ENCODE assay signal across 8 mouse cellular contexts in genomic region chr12:72441839-72442576, GRCm38 (mm10). TPM values are rescaled to one million over a fixed set of nuclear protein-coding genes. Genes with fewer than 3 reads are reported as not detected.
DNase-seq lines count a peak whose midpoint lies in the region; ATAC-seq and TF ChIP-seq lines count a peak whose summit lies in the region.

Lrrc9 (plus strand) TSS chr12:72441866.

- TF ChIP-seq POLR2A in cortical plate, adult 2 months (IDR thresholded peaks at IDR 0.05; ENCODE audit: extremely low read depth, insufficient read depth, low read length): no peak

- H3K4me1 ChIP-seq in cortical plate, adult 2 months (ENCODE audit: control insufficient read depth, insufficient read depth, low read length): no peaks in the 10 kb centered on the region
- 0 out of 2 replicates have a peak, but pooled peaks cover 10% of the 10 kb centered on the region for H3K4me1 ChIP-seq in hindbrain, postnatal 0 days (ENCODE audit: insufficient read depth, low read length)

- no peaks in the 10 kb centered on the region for H3K36me3 ChIP-seq in hindbrain, postnatal 0 days (ENCODE audit: insufficient read depth, low read length)

- H3K9me3 ChIP-seq in hindbrain, postnatal 0 days (ENCODE audit: low read length): no peaks in the 10 kb centered on the region

- H3K27ac ChIP-seq in cortical plate, adult 2 months (ENCODE audit: insufficient read depth, low read length): no peak within 1 kb of the TSS
- peak within 1 kb of the TSS; percentile 32; the same call in 1 of the 2 replicates for H3K27ac ChIP-seq in hindbrain, postnatal 0 days

- DNase-seq in ZHBTc4 (ENCODE audit: low read depth, low spot score): peak; percentile 95
- DNase-seq in gastrocnemius, postnatal 25 days: peak; percentile 42
- peak; percentile 84 for DNase-seq in hindbrain, postnatal 0 days (ENCODE audit: low spot score)
- peak; percentile 23 to 26 for DNase-seq in left cerebral cortex, postnatal 14 days (ENCODE audit: low spot score in 2 of 2)
- DNase-seq in lung, postnatal 4 days: peak; percentile 62 to 67
- peak; percentile 66 to 71 for DNase-seq in right cerebral cortex, postnatal 10 days (ENCODE audit: low spot score in 2 of 2)
- DNase-seq in urinary bladder, postnatal 14 days (ENCODE audit: low spot score): no peak

- H3K4me3 ChIP-seq in cortical plate, adult 2 months (ENCODE audit: insufficient read depth, low read length): peak within 1 kb of the TSS; percentile 8; the same call in 1 of the 2 replicates
- H3K4me3 ChIP-seq in hindbrain, postnatal 0 days (ENCODE audit: low read length): peak within 1 kb of the TSS; percentile 44

- 2% methylated on average over 31 of the region's 31 CpGs for WGBS in hindbrain, postnatal 0 days

- intact Hi-C loops in left cerebral cortex, postnatal 14 days (cut with DNase I): no loop called here

- TF ChIP-seq CTCF in cortical plate, adult 2 months (IDR thresholded peaks at IDR 0.05; ENCODE audit: extremely low read depth, insufficient read depth, low read length): no peak
- TF ChIP-seq CTCF in hindbrain, postnatal 0 days (IDR thresholded peaks at IDR 0.05; ENCODE audit: low read depth): no peak

- H3K4me2 ChIP-seq in hindbrain, postnatal 0 days (ENCODE audit: low read depth, low read length): peak within 1 kb of the TSS; percentile 87

- H3K27me3 ChIP-seq in hindbrain, postnatal 0 days (ENCODE audit: insufficient read depth, low read length): no peaks in the 10 kb centered on the region

- peak within 1 kb of the TSS; percentile 37 for H3K9ac ChIP-seq in hindbrain, postnatal 0 days (replicated peaks; ENCODE audit: low read length)

- peak; percentile 91 for ATAC-seq in hindbrain, postnatal 0 days

RNA-seq across cellular contexts. Expression of gene Lrrc9, which starts in this region (rescaled TPM):
- polyA plus RNA-seq in cortical plate, adult 2 months (2012; rRNA removed): 0.62 and 0.79 TPM in 2 replicates
- total RNA-seq in gastrocnemius, postnatal 25 days (2021): under 1 TPM in 1 of 2 experiments, not detected in 1; 0.13 TPM
- total RNA-seq in hindbrain, postnatal 0 days (2014; rRNA removed): 3.1 and 3.7 TPM in 2 replicates
- polyA plus RNA-seq in hindbrain, postnatal 0 days (2015; fragmentation: Nextera tagmentation; extraction: Ambion mirVana): 2.9 and 3.8 TPM in 2 replicates
- 1 to 10 TPM; 1.0 to 1.4 TPM for total RNA-seq in left cerebral cortex, postnatal 14 days (2021)

Comparison
In these comparisons a context has a peak if more than half of its experiments do, and no peak if none do; other contexts are left out.
1. Peak in DNase-seq in gastrocnemius, postnatal 25 days; RNA of the gene not detected or under 1 TPM.